Mouse (Mus musculus): ENCODE data around the gene Cdiptos. TPM values are rescaled to one million over a fixed set of nuclear protein-coding genes. Genes with fewer than 3 reads are reported as not detected.

The Cdiptos gene
- polyA plus RNA-seq (2014; fragmentation: Nextera tagmentation; extraction: Ambion mirVana), result 0.86 and 1.2 TPM in 2 replicates

DNA sequence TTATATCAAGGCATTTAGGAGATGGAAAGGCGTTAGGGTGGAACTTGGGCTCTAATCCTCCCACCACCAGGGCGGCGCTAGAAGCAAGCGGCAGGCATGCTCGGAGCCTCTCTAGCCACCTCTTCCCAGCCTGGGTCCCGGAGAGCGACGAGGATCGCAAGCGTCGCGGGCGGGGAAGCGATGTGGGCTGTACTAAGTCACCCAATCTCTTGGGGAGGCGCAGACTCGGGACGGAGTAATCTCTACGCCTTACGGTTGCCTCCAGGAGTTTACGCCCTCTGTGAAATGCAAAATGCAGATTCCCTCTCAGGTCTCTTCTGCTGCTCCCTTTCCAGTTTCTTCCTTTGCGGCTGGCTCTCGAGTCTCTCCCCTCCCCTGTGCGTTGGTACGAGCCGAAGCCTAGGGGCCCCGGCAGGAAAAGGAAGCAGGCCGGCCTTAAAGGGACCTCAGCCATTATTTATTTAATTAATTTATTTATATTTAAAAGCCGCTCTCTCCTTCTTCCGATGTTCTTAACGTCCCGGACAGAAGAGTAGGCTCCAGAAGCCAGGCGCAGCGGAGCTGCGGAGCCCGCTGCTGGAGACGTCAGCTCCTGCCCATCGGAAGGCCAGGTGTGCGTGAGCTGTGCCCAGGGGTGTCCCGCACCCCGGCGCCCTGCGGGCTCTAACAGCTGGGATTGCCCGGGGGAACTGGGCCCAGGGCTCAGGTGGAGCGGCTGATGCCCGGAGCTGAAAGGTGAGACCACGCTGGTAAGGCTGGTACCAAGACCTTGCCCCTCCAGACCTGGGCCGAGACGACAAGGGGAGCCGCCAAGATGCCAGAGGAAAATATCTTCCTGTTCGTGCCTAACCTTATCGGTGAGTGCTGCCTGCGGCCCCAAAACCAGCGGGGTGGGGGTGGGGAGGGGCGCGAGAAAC lies at the start of gene Cdiptos:
TSS of gene Cdiptos (minus strand) at position 149 of the 917 bp plus-strand sequence.
- H3K9me3 ChIP-seq (ENCODE audit: control insufficient read depth, low read length), result no peaks in the 10 kb centered on the region
- peak; percentile 97 for ATAC-seq (ENCODE audit: low read depth)
- 0% methylated on average over 55 of the region's 55 CpGs for WGBS
- peak within 1 kb of the TSS; percentile 68 for H3K4me3 ChIP-seq (ENCODE audit: low read depth, low read length)
- H3K4me2 ChIP-seq (ENCODE audit: low read depth, low read length), result peak within 1 kb of the TSS; percentile 87
- H3K36me3 ChIP-seq (ENCODE audit: control insufficient read depth, insufficient read depth, low read length), result peaks cover 16% of the 10 kb centered on the region
- 0 out of 2 replicates have a peak, but pooled peaks cover 8% of the 10 kb centered on the region for H3K4me1 ChIP-seq (ENCODE audit: control insufficient read depth, insufficient read depth, low read length)
- H3K27me3 ChIP-seq (ENCODE audit: control insufficient read depth, insufficient read depth, low read length), result no peaks in the 10 kb centered on the region
- peak within 1 kb of the TSS; percentile 80 for H3K9ac ChIP-seq (replicated peaks; ENCODE audit: low read depth, low read length)
- peak within 1 kb of the TSS; percentile 96 for H3K27ac ChIP-seq (ENCODE audit: low read depth, low read length)

- Histone ChIP-seq H3K4me1 (ENCODE audit: control insufficient read depth, insufficient read depth, low read length) (peaks cover 53% of the 10 kb centered on the region), H3K27ac (ENCODE audit: low read depth, low read length) (peak overlapping the region; percentile 100), H3K27me3 (ENCODE audit: control insufficient read depth, insufficient read depth, low read length) (no peaks in the 10 kb centered on the region), H3K4me2 (ENCODE audit: low read depth, low read length) (peak overlapping the region; percentile 98), H3K9me3 (ENCODE audit: control insufficient read depth, low read length) (no peaks in the 10 kb centered on the region), H3K36me3 (ENCODE audit: control insufficient read depth, insufficient read depth, low read length) (peaks cover 22% of the 10 kb centered on the region), H3K4me3 (ENCODE audit: low read depth, low read length) (peak overlapping the region; percentile 95), H3K9ac (replicated peaks; ENCODE audit: low read depth, low read length) (peak overlapping the region; percentile 100)
- peak; percentile 44 for ATAC-seq (ENCODE audit: low read depth)
- under 1% methylated on average over 30 of the region's 30 CpGs for WGBS
These were observed 49.1 kb upstream of the Cdiptos start for GRCm38 (mm10) chr7:127024755-127025555.

GRCm38 (mm10) chr7:127023896-127024690 lies 48.2 kb upstream of the Cdiptos start:
- Histone ChIP-seq H3K27me3 (ENCODE audit: control insufficient read depth, insufficient read depth, low read length) (no peaks in the 10 kb centered on the region), H3K9me3 (ENCODE audit: control insufficient read depth, low read length) (no peaks in the 10 kb centered on the region), H3K36me3 (ENCODE audit: control insufficient read depth, insufficient read depth, low read length) (peaks cover 22% of the 10 kb centered on the region), H3K4me1 (ENCODE audit: control insufficient read depth, insufficient read depth, low read length) (peaks cover 61% of the 10 kb centered on the region), H3K4me2 (ENCODE audit: low read depth, low read length) (peak overlapping the region; percentile 98), H3K4me3 (ENCODE audit: low read depth, low read length) (peak overlapping the region; percentile 95), H3K27ac (ENCODE audit: low read depth, low read length) (peak overlapping the region; percentile 100; the same call in 1 of the 2 replicates), H3K9ac (replicated peaks; ENCODE audit: low read depth, low read length) (peak overlapping the region; percentile 100)
- ATAC-seq (ENCODE audit: low read depth), result no peak
- WGBS, result 28% methylated on average over 19 of the region's 19 CpGs

GRCm38 (mm10) chr7:127023272-127023691 lies 47.4 kb upstream of the Cdiptos start:
- Histone ChIP-seq H3K4me2 (ENCODE audit: low read depth, low read length) (peak overlapping the region; percentile 98), H3K4me3 (ENCODE audit: low read depth, low read length) (peak overlapping the region; percentile 95; the same call in 1 of the 2 replicates), H3K9me3 (ENCODE audit: control insufficient read depth, low read length) (no peaks in the 10 kb centered on the region), H3K27me3 (ENCODE audit: control insufficient read depth, insufficient read depth, low read length) (no peaks in the 10 kb centered on the region), H3K36me3 (ENCODE audit: control insufficient read depth, insufficient read depth, low read length) (peaks cover 22% of the 10 kb centered on the region), H3K27ac (ENCODE audit: low read depth, low read length) (no peak overlapping the region), H3K4me1 (ENCODE audit: control insufficient read depth, insufficient read depth, low read length) (peaks cover 60% of the 10 kb centered on the region), H3K9ac (replicated peaks; ENCODE audit: low read depth, low read length) (peak overlapping the region; percentile 100)
- 83% methylated on average over 13 of the region's 13 CpGs for WGBS
- no peak for ATAC-seq (ENCODE audit: low read depth)

GRCm38 (mm10) chr7:127022528-127023271 lies 46.8 kb upstream of the Cdiptos start:
- Histone ChIP-seq H3K27ac (ENCODE audit: low read depth, low read length) (no peak overlapping the region), H3K4me3 (ENCODE audit: low read depth, low read length) (no peak overlapping the region), H3K4me2 (ENCODE audit: low read depth, low read length) (peak overlapping the region; percentile 98), H3K9ac (replicated peaks; ENCODE audit: low read depth, low read length) (no peak overlapping the region), H3K4me1 (ENCODE audit: control insufficient read depth, insufficient read depth, low read length) (peaks cover 59% of the 10 kb centered on the region), H3K9me3 (ENCODE audit: control insufficient read depth, low read length) (no peaks in the 10 kb centered on the region), H3K27me3 (ENCODE audit: control insufficient read depth, insufficient read depth, low read length) (no peaks in the 10 kb centered on the region), H3K36me3 (ENCODE audit: control insufficient read depth, insufficient read depth, low read length) (peaks cover 22% of the 10 kb centered on the region)
- 76% methylated on average over 7 of the region's 7 CpGs for WGBS
- no peak for ATAC-seq (ENCODE audit: low read depth)

- peak overlapping the region; percentile 72 for H3K4me2 ChIP-seq (ENCODE audit: low read depth, low read length)
- no peaks in the 10 kb centered on the region for H3K9me3 ChIP-seq (ENCODE audit: control insufficient read depth, low read length)
- H3K9ac ChIP-seq (replicated peaks; ENCODE audit: low read depth, low read length), result peak overlapping the region; percentile 69
- no peak for ATAC-seq (ENCODE audit: low read depth)
- H3K4me3 ChIP-seq (ENCODE audit: low read depth, low read length), result peak overlapping the region; percentile 51
- WGBS, result 42% methylated on average over 5 of the region's 5 CpGs
- peaks cover 22% of the 10 kb centered on the region for H3K36me3 ChIP-seq (ENCODE audit: control insufficient read depth, insufficient read depth, low read length)
- peak overlapping the region; percentile 68 for H3K27ac ChIP-seq (ENCODE audit: low read depth, low read length)
- H3K27me3 ChIP-seq (ENCODE audit: control insufficient read depth, insufficient read depth, low read length), result no peaks in the 10 kb centered on the region
- peaks cover 59% of the 10 kb centered on the region for H3K4me1 ChIP-seq (ENCODE audit: control insufficient read depth, insufficient read depth, low read length)
These were observed 45.9 kb upstream of the Cdiptos start for GRCm38 (mm10) chr7:127021563-127022527.

GRCm38 (mm10) chr7:127020901-127021562 lies 45.1 kb upstream of the Cdiptos start, which contains the start of the genes Gm42742 and Prrt2:
TSS of gene Gm42742 (minus strand) at chr7:127021097.
TSS of gene Prrt2 (minus strand) at chr7:127021211.
- Histone ChIP-seq H3K4me1 (ENCODE audit: control insufficient read depth, insufficient read depth, low read length) (peaks cover 61% of the 10 kb centered on the region), H3K4me3 (ENCODE audit: low read depth, low read length) (peak within 1 kb of the TSS; percentile 51), H3K9me3 (ENCODE audit: control insufficient read depth, low read length) (no peaks in the 10 kb centered on the region), H3K27me3 (ENCODE audit: control insufficient read depth, insufficient read depth, low read length) (no peaks in the 10 kb centered on the region), H3K27ac (ENCODE audit: low read depth, low read length) (peak within 1 kb of the TSS; percentile 77), H3K9ac (replicated peaks; ENCODE audit: low read depth, low read length) (peak within 1 kb of the TSS; percentile 69), H3K4me2 (ENCODE audit: low read depth, low read length) (peak within 1 kb of the TSS; percentile 72), H3K36me3 (ENCODE audit: control insufficient read depth, insufficient read depth, low read length) (peaks cover 22% of the 10 kb centered on the region)
- WGBS, result under 1% methylated on average over 37 of the region's 37 CpGs
- peak; percentile 4; the same call in 1 of the 2 replicates for ATAC-seq (ENCODE audit: low read depth)
